Mouse (Mus musculus) adrenal gland (tissue): ENCODE data around the gene Gpr37l1.
"Not testable (repeated sequence)": the region's sequence is repeated elsewhere in the genome, so short reads cannot be mapped to it uniquely, and the experiment has no call there.

ENCODE experiments used
- intact Hi-C: fragments of 180-260 bp; cut with DNase I; formaldehyde crosslinking; loops from one replicate; pipeline ENCODE4 v1.15.1; 2025

Gene Gpr37l1

DNA sequence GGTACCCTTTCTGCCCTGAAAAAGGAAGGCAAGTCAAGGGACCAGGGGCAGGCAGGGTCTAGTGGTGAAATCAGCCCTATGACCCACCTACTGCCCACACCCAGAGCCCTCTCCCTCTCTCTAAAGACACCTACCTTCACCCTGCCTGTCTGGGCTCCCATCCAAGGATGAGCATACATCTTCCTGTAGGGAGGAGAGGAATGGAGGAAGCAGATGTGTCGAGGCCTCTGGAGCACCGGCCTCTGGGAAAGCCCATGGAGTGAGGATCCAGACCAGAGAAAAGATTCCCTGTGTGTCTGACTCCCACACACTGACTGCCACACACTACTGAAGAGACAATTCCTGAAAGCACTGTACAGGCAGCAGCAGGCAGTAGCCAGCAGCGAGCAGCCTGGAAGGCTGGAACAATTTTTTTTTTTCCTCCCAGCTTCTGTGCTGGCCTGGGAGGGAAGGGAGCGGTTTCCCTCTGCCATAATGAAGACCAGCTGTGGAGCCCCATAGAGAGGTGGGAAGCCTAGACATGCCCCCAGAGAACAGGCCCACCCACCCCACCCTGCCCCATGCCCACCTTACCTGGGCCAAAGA is 40.9 kb downstream of the Gpr37l1 start:
- intact Hi-C loops: no loop called here

DNA sequence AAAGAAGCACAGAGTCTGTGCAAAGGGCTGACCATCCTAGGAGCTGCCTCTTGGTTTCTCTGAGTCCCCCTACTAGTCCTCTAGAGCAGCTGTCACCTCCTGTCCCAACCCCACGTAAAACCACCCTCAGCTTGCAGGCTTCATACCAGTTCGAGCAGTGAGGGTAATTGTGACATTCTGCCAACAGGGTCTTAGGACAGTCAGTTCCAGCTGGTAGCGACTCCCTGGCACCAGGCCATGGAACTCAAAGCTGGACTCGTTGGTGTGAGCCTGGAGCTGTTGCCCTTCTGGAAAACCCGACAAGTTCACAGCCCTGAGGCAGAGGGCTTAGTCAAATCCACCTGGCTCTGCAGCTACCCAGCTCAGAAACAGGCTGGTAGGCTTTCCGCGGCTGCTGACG is 41.5 kb downstream of the Gpr37l1 start:
- intact Hi-C loops: no loop called here

DNA sequence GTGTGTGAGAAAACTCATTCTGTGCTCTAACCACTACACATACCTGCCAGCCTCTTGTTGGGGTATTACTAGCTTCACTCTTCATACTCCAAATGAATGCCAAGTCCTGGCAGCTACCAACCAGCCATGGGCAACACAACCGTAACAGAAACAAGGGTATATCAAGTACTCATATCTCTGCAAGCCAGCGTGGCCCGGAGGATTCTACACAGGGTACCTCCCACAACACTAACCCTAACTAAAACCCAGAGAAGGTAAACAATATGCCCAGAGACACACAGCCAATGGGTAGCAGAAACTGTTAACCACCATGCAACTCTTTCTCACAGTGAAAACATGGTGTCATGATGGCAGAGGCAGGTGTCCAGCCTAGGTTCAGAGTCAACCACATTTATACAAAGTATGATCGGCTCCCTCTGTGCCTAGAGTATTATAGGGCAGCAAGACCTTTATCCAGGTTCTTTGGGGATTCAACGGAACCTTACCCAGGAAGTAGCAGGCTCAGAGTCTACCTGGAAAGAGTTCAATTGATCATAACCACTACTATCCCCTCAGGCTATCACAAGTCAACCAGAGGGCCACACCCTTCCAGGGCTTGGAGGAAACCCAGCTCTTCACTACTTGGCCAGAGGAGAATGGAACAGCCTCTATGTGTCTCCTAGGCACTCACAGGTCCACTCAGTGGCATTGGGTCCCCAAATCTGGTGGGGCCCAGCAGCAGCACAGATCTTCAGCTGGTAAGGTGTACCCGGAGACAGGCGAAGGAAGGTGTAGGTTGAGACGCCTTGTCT is 42.7 kb downstream of the Gpr37l1 start:
- intact Hi-C loops: no loop called here

DNA sequence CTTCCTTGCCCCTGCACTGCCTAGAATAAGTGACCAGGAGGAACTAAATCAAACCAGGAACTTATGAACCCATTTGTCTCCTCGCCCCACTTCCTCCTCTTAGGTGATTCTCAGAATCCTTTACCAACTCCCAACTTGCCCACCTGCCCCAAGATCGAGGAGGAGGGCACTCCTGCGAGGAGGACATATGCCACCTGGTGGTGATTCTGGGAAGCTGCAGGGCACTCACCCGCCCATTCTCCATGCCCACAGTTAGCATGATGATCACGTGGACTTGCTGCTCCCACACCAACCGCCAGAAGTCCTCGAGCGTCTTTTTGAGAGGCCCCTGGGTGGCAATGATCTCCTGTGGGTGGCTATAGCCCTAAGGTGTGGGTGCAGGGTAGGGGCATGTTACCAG is 54.8 kb downstream of the Gpr37l1 start:
- intact Hi-C loops: no loop called here

DNA sequence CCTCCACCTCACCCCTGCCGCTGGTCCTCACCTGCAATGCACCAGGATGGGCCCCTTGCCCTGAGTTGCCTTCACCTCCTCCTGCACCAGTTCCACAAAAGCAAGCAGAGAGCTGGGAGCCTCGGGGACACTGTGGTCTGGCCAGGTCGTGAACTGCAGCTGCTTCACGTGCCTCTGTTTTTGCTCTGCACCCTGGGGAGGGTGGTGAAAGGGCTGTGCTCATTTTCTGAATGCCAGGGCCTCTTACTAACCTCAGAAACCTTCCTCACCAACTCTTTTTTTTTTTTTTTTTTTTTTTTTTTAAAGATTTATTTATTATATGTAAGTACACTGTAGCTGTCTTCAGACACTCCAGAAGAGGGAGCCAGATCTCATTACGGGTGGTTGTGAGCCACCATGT is 56.2 kb downstream of the Gpr37l1 start:
- intact Hi-C loops: not testable (repeated sequence)
